Mouse (Mus musculus) neural tube, embryonic 13.5 days (tissue): ENCODE data around the gene R3hcc1l. TPM values are rescaled to one million over a fixed set of nuclear protein-coding genes. Genes with fewer than 3 reads are reported as not detected.

Experiments
- ATAC-seq: fragments of 200-750 bp; cut with Nextera tagmentation; 2 replicates; pipeline ENCODE4 v1.8.0; 2017; ENCODE audit warnings: low read depth, mild to moderate bottlenecking, moderate TSS enrichment, moderate library complexity
- H3K27ac ChIP-seq: fragments of 300-500 bp; sonication (generic); replicated peaks from 2 replicates; pipeline ENCODE4 v1.5.1; 2015; ENCODE audit warnings: moderate library complexity, mild to moderate bottlenecking, inconsistent platforms
- H3K27me3 ChIP-seq: fragments of 300-500 bp; sonication (generic); 2 replicates; pipeline ENCODE4 v1.6.1; 2015; ENCODE audit warnings: mild to moderate bottlenecking, inconsistent platforms
- H3K36me3 ChIP-seq: fragments of 300-500 bp; sonication (generic); 2 replicates; pipeline ENCODE4 v1.6.1; 2015; ENCODE audit warnings: mild to moderate bottlenecking, inconsistent platforms
- H3K4me1 ChIP-seq: fragments of 300-500 bp; sonication (generic); replicated peaks from 2 replicates; pipeline ENCODE4 v1.6.1; 2015; ENCODE audit warnings: inconsistent platforms
- H3K4me2 ChIP-seq: fragments of 300-500 bp; sonication (generic); 2 replicates; pipeline ENCODE4 v1.6.1; 2015; ENCODE audit warnings: inconsistent platforms, mild to moderate bottlenecking, moderate library complexity
- H3K4me3 ChIP-seq: fragments of 300-500 bp; sonication (generic); 2 replicates; pipeline ENCODE4 v1.5.1; 2015; ENCODE audit warnings: mild to moderate bottlenecking, inconsistent platforms
- H3K9ac ChIP-seq: fragments of 300-500 bp; sonication (generic); 2 replicates; pipeline ENCODE4 v1.6.1; 2015; ENCODE audit warnings: moderate library complexity, mild to moderate bottlenecking, inconsistent platforms
- H3K9me3 ChIP-seq: fragments of 300-500 bp; sonication (generic); 2 replicates; pipeline ENCODE4 v1.6.1; 2016; ENCODE audit warnings: inconsistent platforms
- WGBS: fragments of 180-500 bp; shearing (Covaris S2); methylation state at CpG from one replicate; pipeline ENCODE4 v1.1.7; 2015; 5-methylcytosine and 5-hydroxymethylcytosine counted together
- polyA plus RNA-seq: library from polyadenylated mRNA; unstranded; fragments of >200 nt; fragmentation: Nextera tagmentation; extraction: Ambion mirVana; gene quantifications from 2 replicates; pipeline ENCODE4 v1.2.1, GENCODE M21; 2015

R3hcc1l gene
- polyA plus RNA-seq, 1 experiment from 2014 or later = 16.2 TPM

DNA sequence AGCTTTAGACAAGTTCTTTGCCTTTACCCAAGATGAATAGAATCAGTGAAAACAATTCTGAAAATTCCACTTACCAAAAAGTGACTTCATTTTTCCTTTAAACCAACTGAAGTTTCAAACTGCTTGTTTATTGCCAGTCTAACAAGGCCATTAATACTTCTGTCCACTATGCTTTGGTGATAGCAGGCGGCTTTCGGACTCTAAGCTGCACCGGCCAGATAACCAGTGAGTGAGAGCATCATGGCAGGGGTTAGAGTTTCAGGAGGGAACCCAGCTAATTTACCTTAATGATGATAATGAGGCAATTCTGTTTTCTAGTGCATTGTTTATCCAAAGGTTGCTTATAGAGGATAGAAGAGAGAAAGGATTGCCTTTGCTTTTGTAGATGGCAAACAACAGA lies 65.6 kb downstream of the R3hcc1l start:
- H3K9me3 ChIP-seq = no peaks in the 10 kb centered on the region
- H3K27me3 ChIP-seq = no peaks in the 10 kb centered on the region
- H3K4me3 ChIP-seq = no peak overlapping the region
- no peak overlapping the region for H3K4me2 ChIP-seq
- H3K9ac ChIP-seq = no peak overlapping the region
- no peak for ATAC-seq
- no peaks in the 10 kb centered on the region for H3K4me1 ChIP-seq
- H3K36me3 ChIP-seq = peaks cover 5% of the 10 kb centered on the region; the same call in 1 of the 2 replicates
- WGBS = 85% methylated on average over 3 of the region's 3 CpGs
- no peak overlapping the region for H3K27ac ChIP-seq

DNA sequence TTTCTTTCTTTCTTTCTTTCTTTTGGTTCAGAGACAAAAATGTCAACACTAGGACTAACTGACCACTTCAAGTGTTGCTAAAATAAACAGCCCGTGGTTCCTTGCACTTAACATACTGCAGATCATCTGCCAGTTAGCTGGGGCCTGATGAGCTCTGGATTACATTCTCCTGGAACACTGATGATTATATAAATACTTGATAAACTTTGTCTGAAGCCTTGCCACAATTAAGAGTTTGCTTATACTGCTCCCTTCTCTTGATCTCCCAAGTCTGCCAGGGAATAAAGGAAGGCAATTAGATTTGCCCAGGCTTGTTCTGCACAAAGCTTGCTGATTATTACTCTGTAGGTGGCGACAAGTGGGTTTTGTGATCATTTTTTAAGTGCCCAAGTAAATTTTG lies 69.1 kb downstream of the R3hcc1l start:
- H3K9ac ChIP-seq = no peak overlapping the region
- no peak overlapping the region for H3K4me3 ChIP-seq
- H3K27ac ChIP-seq = no peak overlapping the region
- no peaks in the 10 kb centered on the region for H3K9me3 ChIP-seq
- no peak overlapping the region for H3K4me2 ChIP-seq
- H3K4me1 ChIP-seq = 0 out of 2 replicates have a peak, but pooled peaks cover 3% of the 10 kb centered on the region
- 71% methylated on average over 2 of the region's 2 CpGs for WGBS
- ATAC-seq = no peak
- H3K27me3 ChIP-seq = no peaks in the 10 kb centered on the region
- H3K36me3 ChIP-seq = peaks cover 14% of the 10 kb centered on the region; the same call in 1 of the 2 replicates

DNA sequence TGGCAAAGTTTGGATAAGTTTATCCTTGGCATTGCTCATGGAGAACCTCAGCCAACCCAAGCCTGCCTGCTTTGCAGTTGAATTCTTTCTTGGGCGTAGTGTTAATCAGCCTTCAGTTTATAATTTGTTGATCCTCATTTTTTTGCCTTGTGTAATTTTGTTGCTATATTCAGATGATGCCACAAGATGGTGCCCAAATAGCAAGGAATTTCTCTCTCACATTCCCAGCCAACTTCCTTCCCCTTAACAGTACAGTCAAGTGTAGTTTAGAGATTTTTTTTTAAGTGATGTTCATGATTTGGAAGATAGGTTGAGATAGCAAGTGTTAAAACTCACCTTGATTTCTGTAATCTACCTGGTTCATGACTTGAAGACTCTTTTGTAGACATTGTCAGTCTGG lies 70.7 kb downstream of the R3hcc1l start:
- H3K4me3 ChIP-seq = no peak overlapping the region
- no peaks in the 10 kb centered on the region for H3K9me3 ChIP-seq
- H3K9ac ChIP-seq = no peak overlapping the region
- no peak overlapping the region for H3K27ac ChIP-seq
- H3K27me3 ChIP-seq = no peaks in the 10 kb centered on the region
- peaks cover 13% of the 10 kb centered on the region for H3K36me3 ChIP-seq
- H3K4me1 ChIP-seq = 0 out of 2 replicates have a peak, but pooled peaks cover 3% of the 10 kb centered on the region
- ATAC-seq = no peak
- 72% methylated on average over 1 of the region's 1 CpGs for WGBS
- no peak overlapping the region for H3K4me2 ChIP-seq

DNA sequence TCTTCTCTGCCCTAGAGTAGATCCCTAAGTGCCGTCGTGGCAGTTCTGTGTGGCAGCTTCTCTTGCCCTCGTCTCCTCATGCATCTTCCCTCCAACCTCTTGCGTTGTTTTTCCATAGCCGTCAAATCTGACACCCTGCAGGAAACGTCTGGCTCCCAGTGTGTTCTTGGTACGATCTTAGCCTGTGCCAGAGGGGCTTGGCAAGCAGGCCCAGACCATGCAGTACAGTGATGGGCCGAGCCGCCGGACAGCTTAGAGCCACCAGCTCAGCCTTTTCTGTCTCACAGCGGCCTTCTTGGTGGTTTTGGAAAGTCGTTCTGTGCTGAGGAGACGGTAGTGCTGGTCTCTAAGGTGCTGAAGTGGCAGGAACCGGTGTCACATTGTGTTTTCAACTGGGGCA lies 73.0 kb downstream of the R3hcc1l start:
- Histone ChIP-seq H3K27me3 (no peaks in the 10 kb centered on the region), H3K4me2 (no peak overlapping the region), H3K9ac (no peak overlapping the region), H3K4me1 (0 out of 2 replicates have a peak, but pooled peaks cover 3% of the 10 kb centered on the region), H3K9me3 (no peaks in the 10 kb centered on the region), H3K4me3 (no peak overlapping the region), H3K27ac (no peak overlapping the region), H3K36me3 (peaks cover 13% of the 10 kb centered on the region)
- WGBS = 54% methylated on average over 14 of the region's 14 CpGs
- no peak for ATAC-seq

DNA sequence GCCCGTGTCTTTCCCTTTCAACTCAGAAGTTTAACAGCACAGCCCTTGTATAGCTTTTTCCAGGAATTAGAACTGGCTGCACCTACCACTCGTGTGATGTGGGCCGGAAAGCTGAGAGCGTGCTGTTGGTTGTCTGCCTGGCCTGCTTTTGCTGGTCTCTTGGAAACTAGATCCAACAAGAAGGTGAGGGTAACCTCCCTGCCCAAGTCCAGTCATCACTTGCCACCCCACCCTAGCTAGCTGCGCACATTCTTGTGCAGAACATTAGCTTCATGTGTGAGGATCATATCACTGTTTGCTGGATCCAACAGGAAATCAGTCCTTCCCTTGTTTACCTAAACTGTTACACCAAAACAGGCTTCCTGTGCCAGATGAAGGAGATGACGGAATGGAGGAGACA lies 74.9 kb downstream of the R3hcc1l start:
- no peak overlapping the region for H3K4me2 ChIP-seq
- no peaks in the 10 kb centered on the region for H3K27me3 ChIP-seq
- no peak overlapping the region for H3K4me3 ChIP-seq
- no peak for ATAC-seq
- no peaks in the 10 kb centered on the region for H3K9me3 ChIP-seq
- no peak overlapping the region for H3K9ac ChIP-seq
- H3K4me1 ChIP-seq = 0 out of 2 replicates have a peak, but pooled peaks cover 3% of the 10 kb centered on the region
- WGBS = 90% methylated on average over 6 of the region's 6 CpGs
- no peak overlapping the region for H3K27ac ChIP-seq
- peaks cover 13% of the 10 kb centered on the region for H3K36me3 ChIP-seq

DNA sequence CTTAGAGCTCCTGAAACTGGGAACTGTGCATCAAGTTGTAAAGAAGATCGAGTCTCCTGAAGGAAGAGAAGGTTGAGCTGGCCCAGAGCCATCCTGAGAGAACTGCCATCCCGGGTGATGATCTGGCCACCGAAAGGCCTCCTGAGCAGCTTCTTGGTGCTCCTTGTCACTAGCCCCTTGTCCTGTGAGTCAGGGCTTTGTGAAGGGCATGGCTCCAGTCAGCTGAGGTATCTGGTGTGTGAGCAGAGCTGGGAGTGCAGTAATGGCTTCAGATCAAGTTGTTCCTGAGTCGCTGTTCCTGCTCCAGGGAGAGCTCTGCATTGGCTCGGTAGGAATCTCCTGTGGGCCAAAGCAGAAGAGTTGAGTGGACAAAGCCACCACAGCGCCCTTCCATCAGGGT lies 76.5 kb downstream of the R3hcc1l start:
- H3K4me1 ChIP-seq = 0 out of 2 replicates have a peak, but pooled peaks cover 3% of the 10 kb centered on the region
- H3K27ac ChIP-seq = no peak overlapping the region
- H3K36me3 ChIP-seq = peaks cover 13% of the 10 kb centered on the region
- H3K9me3 ChIP-seq = no peaks in the 10 kb centered on the region
- H3K4me2 ChIP-seq = no peak overlapping the region
- H3K27me3 ChIP-seq = no peaks in the 10 kb centered on the region
- ATAC-seq = no peak
- H3K4me3 ChIP-seq = no peak overlapping the region
- no peak overlapping the region for H3K9ac ChIP-seq
- 94% methylated on average over 6 of the region's 6 CpGs for WGBS

DNA sequence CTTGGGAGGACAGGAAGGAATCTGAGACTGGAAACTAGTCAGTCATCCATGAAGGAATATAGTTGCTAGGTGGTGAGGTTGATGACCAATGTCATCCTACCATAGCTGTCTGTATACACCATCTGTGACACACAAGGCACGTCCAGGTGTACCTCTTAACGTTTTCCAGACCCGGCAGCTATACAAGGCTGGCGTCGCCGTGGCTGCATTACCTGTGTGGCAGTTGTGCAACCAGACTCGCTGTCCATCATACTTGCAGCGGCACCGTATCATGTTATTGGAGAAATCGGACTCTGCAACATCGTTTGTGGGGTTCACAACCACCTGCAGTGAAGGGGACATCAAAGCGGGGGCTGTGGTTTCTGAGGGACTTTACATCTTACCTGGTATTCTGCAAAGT lies 78.7 kb downstream of the R3hcc1l start:
- ATAC-seq = no peak
- Histone ChIP-seq H3K9ac (no peak overlapping the region), H3K4me3 (no peak overlapping the region), H3K36me3 (peaks cover 8% of the 10 kb centered on the region; the same call in 1 of the 2 replicates), H3K4me1 (no peaks in the 10 kb centered on the region), H3K9me3 (no peaks in the 10 kb centered on the region), H3K27ac (no peak overlapping the region), H3K4me2 (no peak overlapping the region), H3K27me3 (no peaks in the 10 kb centered on the region)
- 92% methylated on average over 12 of the region's 12 CpGs for WGBS

DNA sequence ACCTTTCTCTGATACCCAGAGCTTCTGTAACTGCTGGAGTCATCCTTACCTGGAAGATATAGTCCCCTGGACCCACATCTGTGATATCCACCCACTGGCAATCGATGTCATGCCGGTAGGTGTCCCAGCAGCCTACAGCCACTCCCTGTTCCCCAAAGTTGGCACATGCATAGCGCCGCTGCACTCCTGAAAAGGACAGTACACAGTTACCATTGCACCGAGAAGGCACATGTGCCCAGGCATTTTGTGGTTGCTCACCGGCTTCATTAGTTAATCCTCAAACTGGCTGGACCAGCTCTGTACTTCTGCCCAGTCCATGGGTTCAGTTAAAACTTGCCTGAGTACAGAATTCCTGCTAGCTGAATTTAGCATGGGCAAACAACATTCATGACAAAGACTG lies 79.3 kb downstream of the R3hcc1l start:
- no peak overlapping the region for H3K4me3 ChIP-seq
- no peak overlapping the region for H3K27ac ChIP-seq
- H3K9me3 ChIP-seq = no peaks in the 10 kb centered on the region
- no peaks in the 10 kb centered on the region for H3K27me3 ChIP-seq
- WGBS = 93% methylated on average over 6 of the region's 6 CpGs
- H3K9ac ChIP-seq = no peak overlapping the region
- no peak for ATAC-seq
- H3K4me1 ChIP-seq = no peaks in the 10 kb centered on the region
- no peak overlapping the region for H3K4me2 ChIP-seq
- peaks cover 4% of the 10 kb centered on the region; the same call in 1 of the 2 replicates for H3K36me3 ChIP-seq

DNA sequence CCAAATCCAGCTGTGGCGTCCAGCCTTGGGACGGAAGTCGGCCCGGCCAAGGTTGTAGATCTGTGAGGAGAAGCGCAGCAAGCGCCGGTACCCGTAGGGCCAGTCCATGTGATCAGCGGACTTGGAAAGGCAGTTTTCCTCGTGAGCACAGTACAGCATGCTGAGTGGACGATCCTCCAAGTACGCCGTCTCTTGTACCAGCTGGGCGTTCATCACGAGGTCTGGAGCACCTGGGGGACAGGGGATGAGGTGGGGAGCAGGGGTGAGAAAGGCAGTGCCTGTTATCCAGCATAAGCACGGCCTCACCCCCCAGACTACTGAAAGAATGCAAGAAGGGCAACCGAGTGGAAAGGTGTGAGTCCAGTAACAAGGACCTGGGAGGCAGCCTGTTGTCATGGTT lies 81.3 kb downstream of the R3hcc1l start:
- H3K9ac ChIP-seq = no peak overlapping the region
- H3K4me2 ChIP-seq = no peak overlapping the region
- H3K27ac ChIP-seq = no peak overlapping the region
- no peaks in the 10 kb centered on the region for H3K4me1 ChIP-seq
- no peaks in the 10 kb centered on the region for H3K36me3 ChIP-seq
- no peaks in the 10 kb centered on the region for H3K27me3 ChIP-seq
- no peak overlapping the region for H3K4me3 ChIP-seq
- no peak for ATAC-seq
- no peaks in the 10 kb centered on the region for H3K9me3 ChIP-seq
- WGBS = 89% methylated on average over 17 of the region's 17 CpGs

DNA sequence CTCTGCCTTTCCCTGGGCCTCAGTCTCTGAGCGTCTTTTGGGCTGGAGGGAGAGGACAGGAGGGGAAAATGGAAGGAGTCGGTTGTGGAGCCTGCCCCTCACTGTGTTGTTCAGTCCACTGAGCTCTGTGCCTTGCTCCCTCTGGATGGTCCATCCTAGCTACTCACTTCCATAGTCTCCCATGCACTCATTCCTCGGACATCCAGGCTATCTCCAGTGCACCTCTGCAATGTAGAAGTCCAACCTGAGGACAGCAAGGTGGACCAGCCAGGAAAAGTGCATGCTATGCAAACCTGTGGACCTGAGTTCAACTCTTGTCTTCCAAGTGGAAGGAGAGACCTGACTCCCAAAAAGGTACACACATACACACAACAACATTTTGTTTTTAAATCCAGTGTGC lies 82.0 kb downstream of the R3hcc1l start:
- Histone ChIP-seq H3K9ac (no peak overlapping the region), H3K4me3 (no peak overlapping the region), H3K9me3 (no peaks in the 10 kb centered on the region), H3K4me1 (no peaks in the 10 kb centered on the region), H3K27ac (no peak overlapping the region), H3K27me3 (no peaks in the 10 kb centered on the region), H3K4me2 (no peak overlapping the region), H3K36me3 (no peaks in the 10 kb centered on the region)
- WGBS = 70% methylated on average over 3 of the region's 3 CpGs
- ATAC-seq = no peak

DNA sequence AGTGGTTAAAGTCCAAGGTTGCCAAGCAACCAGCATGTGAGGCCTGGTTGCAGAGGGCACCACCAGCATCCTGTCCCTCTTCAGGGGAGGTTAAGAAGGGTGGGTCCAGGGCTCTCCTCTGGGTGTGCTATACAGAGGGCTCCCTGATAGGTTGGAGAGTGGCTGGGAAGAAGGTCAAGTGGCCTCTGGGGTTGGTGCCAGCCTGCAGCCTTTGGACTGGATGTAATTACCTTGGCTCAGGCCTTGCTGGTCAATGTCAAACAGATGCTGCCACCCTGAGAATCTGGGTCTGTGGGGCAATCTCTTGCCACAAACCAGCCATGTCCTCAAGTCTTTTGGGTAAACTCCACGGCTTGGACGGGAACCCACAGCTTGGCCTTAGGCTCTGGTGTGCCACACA lies 82.9 kb downstream of the R3hcc1l start:
- no peak overlapping the region for H3K9ac ChIP-seq
- H3K4me1 ChIP-seq = no peaks in the 10 kb centered on the region
- H3K4me3 ChIP-seq = no peak overlapping the region
- H3K27me3 ChIP-seq = no peaks in the 10 kb centered on the region
- H3K36me3 ChIP-seq = no peaks in the 10 kb centered on the region
- ATAC-seq = no peak
- 83% methylated on average over 2 of the region's 2 CpGs for WGBS
- no peak overlapping the region for H3K4me2 ChIP-seq
- H3K27ac ChIP-seq = no peak overlapping the region
- H3K9me3 ChIP-seq = no peaks in the 10 kb centered on the region

DNA sequence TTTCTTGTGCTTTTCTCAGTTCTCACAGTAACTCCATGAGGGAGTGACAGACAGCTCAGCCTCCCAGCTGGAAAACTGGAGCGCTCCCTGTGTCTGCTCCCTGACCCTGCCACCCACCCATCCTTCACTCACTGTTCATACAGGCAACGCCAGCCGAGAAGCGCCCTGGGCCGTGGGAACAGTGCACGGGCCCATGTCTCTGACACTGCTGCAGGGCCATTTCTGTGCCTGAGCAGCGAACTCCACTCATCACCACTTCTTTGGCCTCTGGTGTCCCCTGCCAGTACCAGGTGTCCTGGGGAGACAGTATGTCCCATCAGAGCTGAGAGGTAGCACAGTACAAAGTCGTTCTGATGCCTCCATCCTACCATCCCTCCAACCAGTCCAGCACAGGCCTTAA lies 83.5 kb downstream of the R3hcc1l start:
- Histone ChIP-seq H3K4me3 (no peak overlapping the region), H3K27ac (no peak overlapping the region), H3K4me2 (no peak overlapping the region), H3K4me1 (no peaks in the 10 kb centered on the region), H3K9me3 (no peaks in the 10 kb centered on the region), H3K36me3 (no peaks in the 10 kb centered on the region), H3K27me3 (no peaks in the 10 kb centered on the region), H3K9ac (no peak overlapping the region)
- WGBS = 57% methylated on average over 8 of the region's 8 CpGs
- ATAC-seq = no peak

DNA sequence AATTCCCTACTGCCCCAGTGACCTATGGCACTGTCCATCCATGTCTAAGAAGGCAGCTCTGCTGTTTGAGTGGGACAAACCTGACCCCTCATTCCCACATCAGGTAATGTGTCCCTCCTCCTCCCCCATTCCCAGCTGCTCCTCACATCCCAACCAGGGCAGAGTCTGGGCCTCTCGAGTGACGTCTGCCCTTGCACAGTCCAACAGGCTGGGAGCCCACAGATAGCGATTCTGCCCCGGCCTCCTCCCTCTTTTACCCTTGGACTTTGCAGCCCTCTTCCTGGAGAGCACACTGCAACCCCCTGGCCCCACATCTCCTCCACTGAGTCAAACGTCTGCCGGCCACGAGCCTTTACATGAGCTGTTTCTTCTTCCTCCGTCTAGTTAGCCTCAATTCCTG lies 84.0 kb downstream of the R3hcc1l start:
- Histone ChIP-seq H3K36me3 (no peaks in the 10 kb centered on the region), H3K9ac (no peak overlapping the region)
- WGBS = 87% methylated on average over 8 of the region's 8 CpGs

More for the DNA sequence above, 84.0 kb downstream of the R3hcc1l start:
- no peaks in the 10 kb centered on the region for H3K4me1 ChIP-seq
- H3K9me3 ChIP-seq = no peaks in the 10 kb centered on the region
- H3K27ac ChIP-seq = no peak overlapping the region
- no peak for ATAC-seq
- no peak overlapping the region for H3K4me2 ChIP-seq
- no peaks in the 10 kb centered on the region for H3K27me3 ChIP-seq
- H3K4me3 ChIP-seq = no peak overlapping the region
